Mouse (Mus musculus) embryonic fibroblast, embryonic 13.5 days (primary cell): ENCODE measurements around the gene Stag1. TPM values are rescaled to one million over a fixed set of nuclear protein-coding genes. Genes with fewer than 3 reads are reported as not detected.

Experiments used
- H3K27ac ChIP-seq: 2 replicates; pipeline ENCODE4 v1.5.1; 2012; ENCODE audit warnings: low read length, control low read depth, inconsistent platforms; ENCODE audit not compliant: insufficient read depth
- H3K4me1 ChIP-seq: 2 replicates; pipeline ENCODE4 v1.6.1; 2011; ENCODE audit warnings: low read length; ENCODE audit not compliant: control insufficient read depth, insufficient read depth
- H3K4me3 ChIP-seq: 2 replicates; pipeline ENCODE4 v1.5.1; 2011; ENCODE audit warnings: mild to moderate bottlenecking, control low read depth, low read length; ENCODE audit not compliant: insufficient read depth
- CTCF ChIP-seq: IDR thresholded peaks from 2 replicates; pipeline ENCODE4 v1.5.1; 2011; ENCODE audit warnings: mild to moderate bottlenecking, control low read depth, low read length, moderate library complexity, borderline replicate concordance; ENCODE audit not compliant: insufficient read depth
- POLR2A ChIP-seq: IDR thresholded peaks from 2 replicates; pipeline ENCODE4 v1.6.1; 2011; ENCODE audit warnings: low read depth, mild to moderate bottlenecking, control low read depth, low read length, moderate library complexity
- polyA plus RNA-seq: library from polyadenylated mRNA; stranded (reverse); fragments of >200 nt; gene quantifications from 2 replicates; pipeline ENCODE4 v1.2.4, GENCODE M21; 2011; ENCODE audit warnings: low read depth; ENCODE audit not compliant: missing spikeins, insufficient read length

Stag1 gene
- polyA plus RNA-seq, 1 experiment, result 40.2 TPM

- H3K27ac ChIP-seq, result no peak overlapping the region
- TF ChIP-seq CTCF, result no peak
- TF ChIP-seq POLR2A, result no peak
- no peaks in the 10 kb centered on the region for H3K4me1 ChIP-seq
- H3K4me3 ChIP-seq, result no peak overlapping the region
Measured at GRCm38 (mm10) chr9:100603156-100603555, 5.6 kb downstream of the Stag1 start.

DNA sequence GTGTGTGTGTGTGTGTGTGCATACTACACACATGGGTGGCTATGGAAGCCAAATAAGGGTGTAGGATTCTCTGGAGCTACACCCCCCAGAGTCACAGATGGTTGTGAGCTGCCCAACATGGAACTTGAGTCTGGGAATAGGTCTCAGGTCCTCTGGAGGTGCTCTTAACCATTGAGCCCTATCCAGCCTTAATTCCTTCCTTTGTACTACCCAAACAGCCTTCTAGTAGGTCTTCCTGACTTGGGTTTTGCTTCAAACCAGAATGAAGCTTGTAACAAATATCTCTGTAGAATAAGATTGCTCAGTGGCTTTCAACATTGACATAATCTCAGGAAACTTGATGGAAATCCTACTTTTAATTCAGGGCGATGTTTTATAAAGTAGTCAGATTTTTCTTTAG lies 7.9 kb downstream of the Stag1 start:
- no peak for TF ChIP-seq CTCF
- no peak for TF ChIP-seq POLR2A
- H3K27ac ChIP-seq, result peak overlapping the region; percentile 81

DNA sequence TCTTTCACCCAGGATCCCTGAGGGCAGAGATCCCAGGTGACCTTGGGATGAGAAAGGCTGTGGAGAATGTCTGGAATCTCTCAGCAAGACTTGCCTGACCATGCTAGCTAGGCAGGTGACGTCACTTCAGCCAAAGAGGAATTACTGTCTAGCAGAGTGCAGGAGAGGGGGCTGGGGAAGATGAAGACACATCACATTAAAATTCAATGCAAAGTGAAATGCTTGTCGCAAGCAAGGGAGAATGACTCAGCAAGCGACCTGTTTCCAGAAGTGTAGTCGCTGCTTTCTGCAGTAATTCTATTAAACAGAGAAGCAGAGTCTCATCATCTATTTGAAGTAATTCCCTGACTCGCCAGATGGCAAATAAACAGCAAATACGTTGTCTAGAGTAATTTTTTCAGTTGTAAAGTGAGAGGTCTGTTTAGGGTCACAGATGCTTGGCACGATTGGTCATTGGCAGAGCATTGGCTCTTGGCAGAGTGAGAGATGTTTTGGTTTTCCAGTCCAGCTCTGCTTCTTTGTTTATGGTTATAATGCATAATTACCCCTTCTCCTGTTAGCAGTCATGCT lies 8.5 kb downstream of the Stag1 start:
- no peak for TF ChIP-seq CTCF
- TF ChIP-seq POLR2A, result no peak
- H3K27ac ChIP-seq, result peak overlapping the region; percentile 81
- no peaks in the 10 kb centered on the region for H3K4me1 ChIP-seq
- H3K4me3 ChIP-seq, result no peak overlapping the region

More for the DNA sequence above, 7.9 kb downstream of the Stag1 start:
- Histone ChIP-seq H3K4me1 (no peaks in the 10 kb centered on the region), H3K4me3 (no peak overlapping the region)

- Histone ChIP-seq H3K4me1 (peaks cover 5% of the 10 kb centered on the region; the same call in 1 of the 2 replicates), H3K4me3 (no peak overlapping the region), H3K27ac (no peak overlapping the region)
- TF ChIP-seq POLR2A (no peak), CTCF (no peak)
Measured at GRCm38 (mm10) chr9:100613501-100614071, 16.0 kb downstream of the Stag1 start.

DNA sequence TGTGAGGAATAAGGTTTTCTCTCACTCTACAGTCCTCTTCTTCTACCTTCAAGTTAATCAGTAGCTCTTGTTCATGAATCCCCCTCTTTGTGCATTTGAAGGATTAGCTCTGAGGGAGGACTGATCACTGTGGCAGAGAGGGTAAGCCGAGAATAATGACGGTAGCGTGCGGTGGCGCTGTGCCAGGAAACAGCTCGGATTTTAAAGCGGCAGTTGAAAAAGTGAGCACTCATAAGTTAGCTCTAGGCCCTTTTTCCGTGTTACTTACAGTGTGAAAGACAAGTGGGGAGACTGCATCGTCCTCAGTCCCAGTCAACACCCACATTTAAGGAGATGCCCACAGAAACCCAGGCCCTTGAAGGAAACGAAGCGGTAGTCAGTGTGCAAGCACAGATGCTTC lies 19.3 kb downstream of the Stag1 start:
- H3K4me3 ChIP-seq, result no peak overlapping the region
- no peak overlapping the region for H3K27ac ChIP-seq
- TF ChIP-seq POLR2A, result no peak
- no peak for TF ChIP-seq CTCF
- peaks cover 5% of the 10 kb centered on the region; the same call in 1 of the 2 replicates for H3K4me1 ChIP-seq

GRCm38 (mm10) chr9:100626258-100626657 lies 28.7 kb downstream of the Stag1 start:
- TF ChIP-seq POLR2A (no peak), CTCF (no peak)
- Histone ChIP-seq H3K4me1 (no peaks in the 10 kb centered on the region), H3K27ac (no peak overlapping the region), H3K4me3 (no peak overlapping the region)

GRCm38 (mm10) chr9:100640754-100641153 lies 43.2 kb downstream of the Stag1 start:
- TF ChIP-seq POLR2A, result no peak
- TF ChIP-seq CTCF, result no peak
- Histone ChIP-seq H3K4me3 (no peak overlapping the region), H3K27ac (no peak overlapping the region), H3K4me1 (no peaks in the 10 kb centered on the region)

DNA sequence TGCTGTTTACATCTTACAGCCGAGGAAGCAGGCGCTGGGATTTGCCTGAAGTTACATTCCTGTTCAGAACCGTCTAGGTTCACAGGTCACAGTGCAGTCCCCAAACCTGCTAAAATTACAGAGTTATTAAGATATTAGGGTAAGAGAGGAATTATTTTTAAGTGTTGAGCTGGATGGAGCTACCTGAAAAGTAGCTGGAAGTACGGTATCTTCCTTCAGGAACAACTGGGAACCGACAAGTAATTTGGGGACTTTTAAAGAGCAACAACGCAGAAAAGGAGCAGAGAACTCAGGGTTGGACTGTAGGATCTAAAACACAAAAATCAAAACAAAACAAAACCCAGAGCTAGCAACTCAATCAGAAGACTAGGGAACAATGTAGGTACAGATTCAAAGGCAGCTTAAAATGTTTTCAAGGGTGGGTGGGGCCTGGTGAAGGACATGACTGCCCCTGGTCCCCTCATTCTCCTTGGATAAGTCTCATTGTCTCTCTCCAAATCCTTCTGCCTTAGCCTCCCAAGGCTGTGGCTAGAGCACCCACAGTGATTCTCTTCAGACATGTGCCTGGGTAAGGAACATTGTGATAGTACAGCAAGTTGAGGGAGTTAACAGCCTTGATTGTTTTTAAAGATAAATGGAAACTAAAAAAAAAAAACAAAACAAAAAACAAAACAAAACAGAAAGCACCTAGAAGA lies 43.9 kb downstream of the Stag1 start:
- Histone ChIP-seq H3K4me3 (peak overlapping the region; percentile 45; the same call in 1 of the 2 replicates), H3K4me1 (no peaks in the 10 kb centered on the region), H3K27ac (peak overlapping the region; percentile 90)
- TF ChIP-seq CTCF (no peak), POLR2A (no peak)

DNA sequence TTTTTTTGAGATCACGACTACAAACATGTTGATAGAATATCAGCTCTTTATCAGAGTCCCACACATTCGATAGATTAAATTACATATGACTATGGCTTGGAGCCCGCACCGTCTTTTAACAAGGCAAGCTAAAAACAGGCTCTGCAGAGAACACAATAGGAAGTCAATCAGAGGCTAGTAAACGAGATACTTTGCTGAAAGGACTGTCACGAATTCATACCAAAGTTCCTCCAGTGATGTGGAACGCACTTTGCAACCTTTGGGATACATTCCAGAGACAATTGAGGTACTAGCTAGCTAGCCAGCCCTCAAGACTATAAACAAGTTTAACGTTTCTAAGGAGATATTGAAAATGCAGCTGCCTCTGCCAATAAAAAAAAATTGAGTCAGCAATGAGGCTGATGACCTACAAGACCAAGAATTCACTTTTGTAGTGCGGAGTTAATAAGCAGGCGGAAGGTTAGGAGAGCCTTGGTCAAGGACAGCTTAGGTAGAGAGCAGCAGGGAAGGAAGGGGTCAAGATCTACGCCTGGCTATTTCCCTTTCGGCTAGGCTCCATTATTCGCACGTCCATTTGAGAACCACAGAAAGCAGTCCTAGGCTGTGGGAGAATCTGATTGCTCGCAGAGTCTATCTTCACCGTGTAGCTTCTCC lies 44.7 kb downstream of the Stag1 start:
- Histone ChIP-seq H3K4me3 (peak overlapping the region; percentile 45), H3K4me1 (no peaks in the 10 kb centered on the region), H3K27ac (peak overlapping the region; percentile 90)
- TF ChIP-seq CTCF, result no peak
- TF ChIP-seq POLR2A, result peak; percentile 76

- Histone ChIP-seq H3K4me3 (peak overlapping the region; percentile 45), H3K27ac (peak overlapping the region; percentile 90), H3K4me1 (no peaks in the 10 kb centered on the region)
- TF ChIP-seq POLR2A, result peak; percentile 58
- peak; percentile 95 for TF ChIP-seq CTCF
Measured at GRCm38 (mm10) chr9:100642840-100643697, 45.5 kb downstream of the Stag1 start.
